Mouse (Mus musculus) CD4-positive, CD25-positive, alpha-beta regulatory T cell, adult 9 weeks (primary cell): Measurements from ENCODE around the gene Spem2. TPM values are rescaled to one million over a fixed set of nuclear protein-coding genes. Genes with fewer than 3 reads are reported as not detected.

Experiments used
- polyA plus RNA-seq: library from polyadenylated mRNA; unstranded; fragments of 100-300 nt; shearing (Covaris generic); gene quantifications from one replicate; pipeline ENCODE4 v1.2.1, GENCODE M21; 2017

Gene Spem2
- polyA plus RNA-seq: not detected

GRCm38 (mm10) chr11:69818365-69818764 is at the start of gene Spem2:
TSS of gene Spem2 (minus strand) at chr11:69818465.

DNA sequence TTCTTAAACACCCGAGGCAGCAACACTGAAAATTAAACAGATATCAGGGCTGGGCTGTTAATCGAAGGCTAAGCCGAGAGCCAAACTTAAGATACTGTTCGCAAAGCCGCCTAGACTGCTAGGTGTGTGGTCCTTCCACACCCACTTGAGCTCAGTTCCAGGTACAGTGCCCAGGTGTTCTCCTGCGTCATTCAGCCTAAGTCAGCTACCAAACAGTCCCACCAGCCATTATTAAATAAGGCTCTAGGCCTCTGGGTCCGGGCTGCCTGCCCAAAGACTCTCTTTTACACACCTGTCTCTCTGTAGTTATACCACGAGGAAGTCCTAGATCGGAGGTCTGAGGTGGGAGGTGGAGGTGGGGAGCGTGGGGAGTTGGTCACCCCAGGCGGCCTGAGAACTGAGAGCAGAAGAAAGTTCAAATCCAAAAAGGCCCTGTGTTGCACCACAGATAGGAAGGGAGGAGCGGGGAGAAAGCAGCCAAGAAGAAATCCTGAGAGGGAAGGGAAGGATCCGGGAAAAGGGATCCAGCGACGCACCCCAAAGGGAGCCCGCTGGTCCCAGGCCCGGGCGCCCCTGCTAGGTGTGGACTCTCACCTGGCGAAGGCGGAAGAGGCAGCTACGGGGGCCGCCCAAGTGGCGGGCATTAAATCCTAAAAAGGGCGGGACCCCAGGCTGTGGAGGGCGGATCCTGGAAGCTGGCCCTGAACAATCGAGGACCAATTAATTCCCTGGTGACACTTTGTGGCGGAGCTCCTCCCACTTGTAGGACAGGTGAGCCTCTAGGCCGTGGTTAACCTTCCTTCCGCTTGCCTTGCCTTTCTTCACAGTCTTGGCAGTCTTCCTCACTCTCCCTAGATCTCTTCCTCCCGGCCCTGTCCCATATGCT is 40.1 kb upstream of the Spem2 start, which contains the start of gene Tnk1:
TSS of gene Tnk1 (minus strand) at position 618 of the 886 bp plus-strand sequence.

DNA sequence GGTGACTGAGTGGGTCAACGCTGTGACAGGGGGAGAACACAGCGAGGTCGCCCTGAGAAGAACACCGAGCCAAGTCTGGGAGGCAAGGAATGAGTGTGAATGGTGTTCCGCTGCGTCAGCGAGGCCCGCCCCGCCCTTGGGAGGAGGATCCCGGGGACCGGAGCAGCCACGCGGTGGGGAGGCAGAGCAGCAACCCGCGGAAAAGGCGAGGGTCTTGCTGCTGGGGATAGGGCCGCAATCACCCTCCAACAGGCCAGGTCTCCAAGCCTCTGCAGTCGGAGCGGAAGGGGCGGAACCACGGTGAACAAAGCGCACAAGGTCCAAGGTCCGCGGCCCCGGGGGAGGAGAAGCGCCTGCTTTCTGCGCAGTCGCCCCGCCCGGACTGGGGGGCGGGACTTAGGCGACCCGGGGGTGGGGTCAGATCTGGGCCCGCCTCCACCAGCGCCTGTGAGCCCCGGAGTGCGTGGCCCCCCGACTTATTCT is 28.0 kb upstream of the Spem2 start, which contains the start of gene Plscr3:
TSS of gene Plscr3 (plus strand) at position 179 of the 483 bp plus-strand sequence.

GRCm38 (mm10) chr11:69837952-69838713 is 19.9 kb upstream of the Spem2 start, which contains the start of gene Tmem256:
TSS of gene Tmem256 (plus strand) at chr11:69838514.

GRCm38 (mm10) chr11:69837604-69837951 is 19.3 kb upstream of the Spem2 start, which contains the start of gene Nlgn2:
TSS of gene Nlgn2 (minus strand) at chr11:69837784.

DNA sequence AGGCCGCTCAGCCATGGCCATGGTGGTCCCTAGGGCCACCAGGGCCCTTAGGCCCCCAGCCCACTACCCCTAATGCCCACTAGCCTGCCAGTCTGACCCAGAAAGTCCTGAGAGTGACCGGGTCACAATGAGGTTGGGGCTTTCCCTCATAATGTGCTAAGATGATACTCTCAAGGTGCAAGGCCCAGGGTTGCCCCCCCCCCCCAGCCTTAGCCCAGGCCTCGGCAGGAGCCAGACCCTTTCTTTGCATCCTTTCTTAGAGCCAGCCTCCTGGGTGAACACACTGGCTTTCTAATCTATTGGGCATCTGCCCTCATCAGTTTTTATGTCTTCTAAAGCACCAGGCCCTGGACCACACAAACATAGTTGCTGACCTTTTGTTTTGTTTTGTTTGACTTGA is 3.8 kb upstream of the Spem2 start, which contains the start of gene Spem1:
TSS of gene Spem1 (minus strand) at position 101 of the 400 bp plus-strand sequence.

DNA sequence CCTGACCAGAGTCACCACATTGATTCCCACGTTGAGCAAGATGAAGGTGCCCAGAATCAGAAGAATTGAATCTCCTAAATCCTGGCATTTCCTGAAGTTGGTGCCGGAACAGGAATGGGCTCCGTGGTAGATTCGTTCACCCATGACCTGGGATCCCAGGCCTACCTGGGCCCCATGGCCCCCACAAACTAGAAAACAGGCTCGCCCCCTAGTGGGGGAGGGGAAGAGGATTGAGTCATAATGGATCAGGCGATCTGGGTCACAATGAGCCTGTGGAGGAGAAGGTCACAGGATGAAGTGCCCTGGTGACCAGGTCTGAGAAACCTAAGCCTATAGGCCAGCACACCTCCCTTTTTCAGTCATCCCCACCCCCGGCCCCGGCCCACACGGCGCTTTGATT is 3.1 kb downstream of the Spem2 start, which contains the start of gene Gm39566:
TSS of gene Gm39566 (minus strand) at position 144 of the 400 bp plus-strand sequence.

DNA sequence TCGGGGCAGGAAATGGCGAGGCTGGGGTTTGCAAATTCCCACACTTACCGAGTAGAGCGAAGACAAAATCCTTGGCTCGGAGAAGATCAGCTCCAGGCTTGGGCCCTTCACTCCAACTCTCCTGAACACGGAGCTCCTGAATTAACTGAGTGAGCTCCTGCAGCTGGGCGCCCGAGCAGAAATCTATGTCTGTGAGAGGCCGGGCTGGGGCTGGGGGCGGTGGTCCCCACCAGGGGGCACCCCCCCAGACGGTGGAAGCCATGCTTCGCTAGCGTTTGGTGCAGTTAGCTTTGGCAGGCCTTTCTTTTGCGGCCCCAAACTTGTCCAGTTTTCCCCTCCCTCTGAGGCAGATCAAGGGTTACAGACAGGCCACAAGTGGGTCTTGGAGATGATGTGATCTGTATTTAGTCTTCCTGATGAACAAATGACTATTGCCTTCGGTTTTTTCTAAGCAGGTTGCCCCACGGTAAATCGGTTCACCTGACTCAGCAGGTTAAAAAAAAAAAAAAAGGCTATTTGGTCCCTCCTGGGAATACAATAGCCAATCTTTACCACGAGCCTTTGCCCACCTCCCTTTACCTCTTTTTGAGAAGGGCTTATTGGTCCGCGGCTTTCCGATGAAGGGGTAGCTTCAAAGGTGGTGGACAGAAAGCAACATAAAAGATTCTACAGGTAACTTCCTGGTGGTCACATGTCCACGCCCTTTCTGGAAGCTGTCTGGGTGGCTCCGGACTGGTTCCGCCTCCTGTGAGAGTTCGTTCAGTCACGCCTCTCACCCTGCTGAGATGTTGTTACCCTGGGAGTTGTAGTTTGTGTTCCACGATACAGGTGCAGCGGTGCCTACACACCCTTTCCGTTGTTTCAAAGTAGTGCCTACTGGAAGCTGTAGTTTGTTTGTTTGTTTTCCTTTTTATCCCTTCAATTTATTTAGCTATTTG is 13.0 kb downstream of the Spem2 start, which contains the start of gene Tmem102:
TSS of gene Tmem102 (minus strand) at position 653 of the 938 bp plus-strand sequence.

GRCm38 (mm10) chr11:69801379-69801977 is 16.8 kb downstream of the Spem2 start, which contains the start of gene Fgf11:
TSS of gene Fgf11 (minus strand) at chr11:69801857.

DNA sequence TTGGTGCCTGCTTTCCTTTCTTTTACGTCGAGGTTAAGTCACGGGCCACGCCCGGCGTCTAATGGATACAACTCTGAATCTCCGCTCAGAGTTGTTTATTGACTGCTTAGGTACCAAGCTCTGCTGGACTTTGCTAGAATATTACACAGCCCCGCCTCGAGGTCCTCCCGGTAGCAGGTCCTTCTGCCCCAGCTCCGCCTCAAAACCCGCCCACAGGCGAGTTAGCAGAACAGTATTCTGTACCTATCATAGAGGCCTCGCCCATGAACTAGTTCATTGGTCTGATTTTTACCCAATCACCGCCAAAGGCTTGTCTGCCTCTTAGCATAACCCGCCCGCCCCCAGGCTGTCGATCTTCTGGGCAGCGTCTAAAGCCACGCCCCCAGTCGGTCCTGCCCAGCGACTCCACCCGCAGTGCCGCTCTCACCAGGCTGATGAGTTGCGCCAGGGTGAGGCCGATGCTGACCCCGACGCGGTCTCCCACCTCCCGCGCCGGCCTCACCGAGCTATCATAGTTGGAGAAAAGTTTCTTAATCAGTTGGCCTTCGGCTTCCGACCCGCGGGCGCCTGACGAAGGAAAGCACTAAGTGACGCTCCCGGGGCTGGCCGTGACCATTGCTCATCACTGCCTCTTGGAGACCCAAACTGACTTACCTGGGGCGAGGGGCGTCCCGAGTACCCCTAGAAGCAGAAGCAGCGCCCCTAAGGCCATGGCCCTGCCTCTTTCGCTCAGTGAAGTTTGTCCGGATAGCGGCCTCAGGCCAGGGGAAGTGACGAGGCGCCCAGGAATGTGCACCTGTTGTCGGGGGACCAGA is 22.9 kb downstream of the Spem2 start, which contains the start of gene Chrnb1:
TSS of gene Chrnb1 (minus strand) at position 776 of the 815 bp plus-strand sequence.

Other genes with a start within 250 kb of the Spem2 start
- gene Wrap53, start 238.2 kb downstream of the Spem2 start, polyA plus RNA-seq: 30.3 TPM
- 257 TPM for gene Trp53, start 238.1 kb downstream of the Spem2 start, polyA plus RNA-seq
- not detected for gene Atp1b2, start 212.5 kb downstream of the Spem2 start, polyA plus RNA-seq
- not detected for gene Shbg, start 200.6 kb downstream of the Spem2 start, polyA plus RNA-seq
- not detected for gene Sat2, start 196.4 kb downstream of the Spem2 start, polyA plus RNA-seq
- gene Fxr2, start 185.5 kb downstream of the Spem2 start, polyA plus RNA-seq: 9.2 TPM
- gene Sox15, start 163.2 kb downstream of the Spem2 start, polyA plus RNA-seq: not detected
- gene Mpdu1, start 155.8 kb downstream of the Spem2 start, polyA plus RNA-seq: 66.8 TPM
- gene Cd68, start 152.3 kb downstream of the Spem2 start, polyA plus RNA-seq: 5.7 TPM
- 558 TPM for gene Eif4a1, start 146.0 kb downstream of the Spem2 start, polyA plus RNA-seq
- 44.6 TPM for gene Senp3, start 136.4 kb downstream of the Spem2 start, polyA plus RNA-seq
- gene Tnfsf13, start 132.7 kb downstream of the Spem2 start, polyA plus RNA-seq: not detected
- gene Tnfsf12, start 122.6 kb downstream of the Spem2 start, polyA plus RNA-seq: not detected
- gene Tnfsfm13, start 122.4 kb downstream of the Spem2 start, polyA plus RNA-seq: not detected
- 53.7 TPM for gene Polr2a, start 59.8 kb downstream of the Spem2 start, polyA plus RNA-seq
- gene Slc35g3, start 56.5 kb downstream of the Spem2 start, polyA plus RNA-seq: not detected
- 4.9 TPM for gene Zbtb4, start 52.6 kb downstream of the Spem2 start, polyA plus RNA-seq
- 3.5 TPM for gene Chrnb1, start 22.5 kb downstream of the Spem2 start, polyA plus RNA-seq
- not detected for gene Fgf11, start 16.6 kb downstream of the Spem2 start, polyA plus RNA-seq
- not detected for gene Tmem102, start 12.8 kb downstream of the Spem2 start, polyA plus RNA-seq
- gene Gm39566, start 3.2 kb downstream of the Spem2 start, polyA plus RNA-seq: not detected
- not detected for gene Spem1, start 3.7 kb upstream of the Spem2 start, polyA plus RNA-seq
- 0.65 TPM for gene Nlgn2, start 19.3 kb upstream of the Spem2 start, polyA plus RNA-seq
- gene Tmem256, start 20.0 kb upstream of the Spem2 start, polyA plus RNA-seq: 121 TPM
- 30.1 TPM for gene Plscr3, start 27.9 kb upstream of the Spem2 start, polyA plus RNA-seq
- gene Tnk1, start 40.3 kb upstream of the Spem2 start, polyA plus RNA-seq: not detected
- not detected for gene Tmem95, start 59.6 kb upstream of the Spem2 start, polyA plus RNA-seq
- 1.1 TPM for gene Kctd11, start 62.9 kb upstream of the Spem2 start, polyA plus RNA-seq
- 549 TPM for gene Acap1, start 77.1 kb upstream of the Spem2 start, polyA plus RNA-seq
- gene 2810408A11Rik, start 82.5 kb upstream of the Spem2 start, polyA plus RNA-seq: 3.9 TPM
- gene Neurl4, start 82.6 kb upstream of the Spem2 start, polyA plus RNA-seq: 4.2 TPM
- gene Gps2, start 95.4 kb upstream of the Spem2 start, polyA plus RNA-seq: 152 TPM
- gene Eif5a, start 103.5 kb upstream of the Spem2 start, polyA plus RNA-seq: 1,005 TPM
- gene Ybx2, start 117.3 kb upstream of the Spem2 start, polyA plus RNA-seq: not detected
- not detected for gene Slc2a4, start 129.7 kb upstream of the Spem2 start, polyA plus RNA-seq
- not detected for gene Cldn7, start 146.3 kb upstream of the Spem2 start, polyA plus RNA-seq
- gene Ctdnep1, start 162.7 kb upstream of the Spem2 start, polyA plus RNA-seq: 26.1 TPM
- gene Elp5, start 164.1 kb upstream of the Spem2 start, polyA plus RNA-seq: 78.3 TPM
- gene Gabarap, start 172.7 kb upstream of the Spem2 start, polyA plus RNA-seq: 496 TPM
- gene Phf23, start 177.3 kb upstream of the Spem2 start, polyA plus RNA-seq: 111 TPM
- gene Dvl2, start 182.1 kb upstream of the Spem2 start, polyA plus RNA-seq: 16.7 TPM
- 142 TPM for gene Acadvl, start 196.9 kb upstream of the Spem2 start, polyA plus RNA-seq
- 9.1 TPM for gene Dlg4, start 198.5 kb upstream of the Spem2 start, polyA plus RNA-seq
- not detected for gene Asgr1, start 235.6 kb upstream of the Spem2 start, polyA plus RNA-seq